Mouse (Mus musculus): ENCODE measurements around the gene Tardbp. TPM values are rescaled to one million over a fixed set of nuclear protein-coding genes. Genes with fewer than 3 reads are reported as not detected.

The Tardbp gene
- polyA plus RNA-seq, 1 experiment, result 109 TPM

DNA sequence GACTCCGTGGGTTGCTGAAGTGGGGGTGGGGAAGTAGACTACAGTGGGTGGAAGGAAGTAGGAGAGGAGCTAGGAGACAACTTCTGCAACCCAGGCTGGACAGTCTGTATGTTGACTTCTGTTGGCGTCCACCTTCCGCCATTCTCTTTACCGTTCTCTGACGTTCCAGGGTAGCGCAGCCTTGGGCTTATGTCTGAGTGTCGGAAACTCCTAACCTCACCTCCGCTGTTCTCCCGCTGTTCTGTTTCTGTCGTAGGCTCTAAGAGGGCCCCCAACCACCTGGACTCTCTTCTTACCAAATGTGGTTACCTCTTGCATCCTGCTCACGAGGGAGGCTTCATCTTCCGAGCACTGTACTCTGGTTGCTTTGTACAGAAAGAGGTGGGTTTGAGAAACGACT is 31.0 kb upstream of the Tardbp start:
- TF ChIP-seq POLR2AphosphoS2 (IDR thresholded peaks at IDR 0.05; ENCODE audit: insufficient read length, low read depth) (no peak), REST (IDR thresholded peaks at IDR 0.05; ENCODE audit: insufficient read depth, insufficient read length) (no peak), SRF (IDR thresholded peaks at IDR 0.05; ENCODE audit: control insufficient read depth, insufficient read length, low read depth) (no peak), USF1 (IDR thresholded peaks at IDR 0.05; ENCODE audit: low read depth) (no peak), MAX (IDR thresholded peaks at IDR 0.05; ENCODE audit: low read depth) (no peak), POLR2A (IDR thresholded peaks at IDR 0.05; ENCODE audit: insufficient read length, low read depth) (no peak), MYOG (IDR thresholded peaks at IDR 0.05; ENCODE audit: control insufficient read depth in 1 of 3, insufficient read depth in 1 of 3, insufficient read length in 2 of 3, low read depth in 2 of 3) (no peak), CEBPB (IDR thresholded peaks at IDR 0.05; ENCODE audit: insufficient read depth, poor library complexity, severe bottlenecking) (no peak), TCF3 (IDR thresholded peaks at IDR 0.05; ENCODE audit: insufficient read length, low read depth) (no peak), E2F4 (IDR thresholded peaks at IDR 0.05; ENCODE audit: insufficient read depth) (no peak), TCF12 (IDR thresholded peaks at IDR 0.05; ENCODE audit: insufficient read depth, poor library complexity, severe bottlenecking) (no peak)
- H3K4me2 ChIP-seq (ENCODE audit: low read depth), result no peak overlapping the region
- H3K4me3 ChIP-seq, result no peak overlapping the region
- H3K36me3 ChIP-seq (ENCODE audit: control insufficient read depth, insufficient read depth), result no peaks in the 10 kb centered on the region
- H3K27me3 ChIP-seq (ENCODE audit: control insufficient read depth, insufficient read depth, insufficient read length), result peaks cover 38% of the 10 kb centered on the region
- H3K79me2 ChIP-seq (ENCODE audit: control insufficient read depth, insufficient read depth), result no peaks in the 10 kb centered on the region
- no peak overlapping the region for H3ac ChIP-seq (ENCODE audit: control insufficient read depth, insufficient read length)

DNA sequence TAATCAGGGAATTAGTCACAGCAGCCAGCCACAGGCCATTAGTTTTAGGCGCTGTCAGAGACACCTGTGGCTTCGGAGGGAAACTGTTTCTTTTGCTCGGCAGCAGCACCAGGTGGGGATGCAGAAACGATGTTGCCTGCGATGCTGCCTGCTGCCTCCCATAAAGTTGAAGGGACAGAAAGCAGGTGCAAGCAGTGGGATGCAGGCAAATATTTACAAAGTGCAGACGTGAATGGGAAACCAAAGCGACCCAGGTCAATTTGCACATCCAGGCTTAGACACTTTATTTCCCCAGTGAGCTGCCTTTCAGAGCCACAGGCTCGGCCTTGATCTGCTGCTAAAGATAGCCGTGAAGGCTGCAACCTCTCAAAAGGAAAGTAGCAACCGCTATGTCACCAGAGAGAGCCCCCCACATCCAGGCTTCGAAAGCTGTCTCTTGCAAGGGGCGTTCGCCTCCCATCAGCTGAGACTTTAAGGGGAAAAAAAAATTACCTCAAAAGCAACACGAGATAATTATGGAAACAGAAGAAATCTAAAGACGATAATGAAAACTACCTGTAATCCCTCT is 30.0 kb upstream of the Tardbp start:
- Histone ChIP-seq H3ac (ENCODE audit: control insufficient read depth, insufficient read length) (no peak overlapping the region), H3K4me2 (ENCODE audit: low read depth) (no peak overlapping the region), H3K4me3 (no peak overlapping the region)

DNA sequence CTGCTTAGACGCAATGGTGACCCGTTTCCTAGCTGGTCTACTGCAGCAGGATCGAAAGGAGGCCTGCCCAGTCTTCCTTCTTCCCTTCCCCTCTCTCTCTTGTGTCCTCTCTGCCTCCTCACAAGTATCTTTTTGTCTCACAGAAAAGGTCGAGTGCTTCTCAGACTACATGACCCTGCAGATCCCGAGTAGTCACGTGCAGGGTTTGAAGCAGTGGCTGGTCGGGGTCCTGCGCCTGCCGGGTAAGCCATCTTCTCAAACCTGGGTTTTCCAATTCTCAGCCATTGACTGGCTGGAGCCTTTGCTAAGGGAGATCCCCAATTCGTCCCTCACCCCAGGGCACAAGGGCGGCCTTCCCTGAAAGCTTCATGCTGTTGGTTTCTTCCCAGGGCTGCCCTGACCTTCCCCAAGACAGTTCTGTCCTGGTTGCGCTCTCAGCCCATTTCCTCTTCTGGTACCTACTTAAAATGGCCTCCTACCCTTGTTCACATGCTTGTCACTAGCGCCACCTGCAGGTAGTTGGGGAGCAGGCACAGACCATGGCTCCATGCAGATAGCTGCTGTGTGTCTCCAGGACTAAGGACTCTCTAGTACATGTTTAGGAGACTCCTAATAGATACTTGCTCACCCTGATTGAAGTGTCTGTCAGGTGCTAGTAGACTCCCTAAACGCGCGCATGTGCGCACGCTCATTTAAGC is 28.0 kb upstream of the Tardbp start:
- no peaks in the 10 kb centered on the region for H3K36me3 ChIP-seq (ENCODE audit: control insufficient read depth, insufficient read depth)
- no peaks in the 10 kb centered on the region for H3K79me2 ChIP-seq (ENCODE audit: control insufficient read depth, insufficient read depth)
- no peak overlapping the region for H3ac ChIP-seq (ENCODE audit: control insufficient read depth, insufficient read length)
- H3K27me3 ChIP-seq (ENCODE audit: control insufficient read depth, insufficient read depth, insufficient read length), result peaks cover 23% of the 10 kb centered on the region
- H3K4me3 ChIP-seq, result no peak overlapping the region
- TF ChIP-seq CEBPB (IDR thresholded peaks at IDR 0.05; ENCODE audit: insufficient read depth, poor library complexity, severe bottlenecking) (no peak), TCF12 (IDR thresholded peaks at IDR 0.05; ENCODE audit: insufficient read depth, poor library complexity, severe bottlenecking) (no peak), USF1 (IDR thresholded peaks at IDR 0.05; ENCODE audit: low read depth) (no peak), E2F4 (IDR thresholded peaks at IDR 0.05; ENCODE audit: insufficient read depth) (no peak), MYOD1 (IDR thresholded peaks at IDR 0.05; ENCODE audit: control insufficient read depth in 1 of 3, insufficient read length in 2 of 3, low read depth in 2 of 3) (no peak), POLR2AphosphoS2 (IDR thresholded peaks at IDR 0.05; ENCODE audit: insufficient read length, low read depth) (no peak), TCF3 (IDR thresholded peaks at IDR 0.05; ENCODE audit: insufficient read length, low read depth) (no peak), MAX (IDR thresholded peaks at IDR 0.05; ENCODE audit: low read depth) (no peak), SRF (IDR thresholded peaks at IDR 0.05; ENCODE audit: control insufficient read depth, insufficient read length, low read depth) (no peak), MYOG (IDR thresholded peaks at IDR 0.05; ENCODE audit: control insufficient read depth in 1 of 3, insufficient read depth in 1 of 3, insufficient read length in 2 of 3, low read depth in 2 of 3) (no peak), REST (IDR thresholded peaks at IDR 0.05; ENCODE audit: insufficient read depth, insufficient read length) (no peak), POLR2A (IDR thresholded peaks at IDR 0.05; ENCODE audit: insufficient read length, low read depth) (no peak)
- no peak overlapping the region for H3K4me2 ChIP-seq (ENCODE audit: low read depth)

More for the DNA sequence above, 30.0 kb upstream of the Tardbp start:
- Histone ChIP-seq H3K27me3 (ENCODE audit: control insufficient read depth, insufficient read depth, insufficient read length) (peaks cover 33% of the 10 kb centered on the region), H3K36me3 (ENCODE audit: control insufficient read depth, insufficient read depth) (no peaks in the 10 kb centered on the region), H3K79me2 (ENCODE audit: control insufficient read depth, insufficient read depth) (no peaks in the 10 kb centered on the region)
- TF ChIP-seq TCF12 (IDR thresholded peaks at IDR 0.05; ENCODE audit: insufficient read depth, poor library complexity, severe bottlenecking) (no peak), E2F4 (IDR thresholded peaks at IDR 0.05; ENCODE audit: insufficient read depth) (no peak), POLR2AphosphoS2 (IDR thresholded peaks at IDR 0.05; ENCODE audit: insufficient read length, low read depth) (no peak), SRF (IDR thresholded peaks at IDR 0.05; ENCODE audit: control insufficient read depth, insufficient read length, low read depth) (no peak), MYOG (IDR thresholded peaks at IDR 0.05; ENCODE audit: control insufficient read depth in 1 of 3, insufficient read depth in 1 of 3, insufficient read length in 2 of 3, low read depth in 2 of 3) (no peak), REST (IDR thresholded peaks at IDR 0.05; ENCODE audit: insufficient read depth, insufficient read length) (no peak), TCF3 (IDR thresholded peaks at IDR 0.05; ENCODE audit: insufficient read length, low read depth) (no peak), USF1 (IDR thresholded peaks at IDR 0.05; ENCODE audit: low read depth) (no peak), MYOD1 (IDR thresholded peaks at IDR 0.05; ENCODE audit: control insufficient read depth in 1 of 3, insufficient read length in 2 of 3, low read depth in 2 of 3) (no peak)

DNA sequence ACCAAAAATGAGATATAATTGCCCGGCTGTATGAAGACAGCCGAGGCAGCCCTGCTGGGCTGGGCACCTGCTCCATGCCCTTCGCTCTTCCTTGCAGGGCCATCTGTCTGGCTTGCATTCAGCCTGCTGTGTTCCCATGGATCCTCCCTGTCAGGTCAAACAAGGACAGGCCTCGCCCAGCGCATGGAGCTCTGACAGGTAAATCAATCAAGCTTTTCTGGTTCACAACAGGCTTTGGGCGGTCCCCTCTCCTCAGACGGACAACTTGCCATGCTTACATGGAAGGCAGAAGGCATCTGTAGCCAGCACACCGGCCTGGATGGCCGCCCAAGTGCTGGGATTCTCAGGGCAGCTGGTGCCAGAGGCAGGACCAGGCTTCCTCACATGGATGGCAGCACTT is 24.2 kb upstream of the Tardbp start:
- no peak for TF ChIP-seq MYOD1 (IDR thresholded peaks at IDR 0.05; ENCODE audit: control insufficient read depth in 1 of 3, insufficient read length in 2 of 3, low read depth in 2 of 3)
- no peak for TF ChIP-seq REST (IDR thresholded peaks at IDR 0.05; ENCODE audit: insufficient read depth, insufficient read length)
- TF ChIP-seq SRF (IDR thresholded peaks at IDR 0.05; ENCODE audit: control insufficient read depth, insufficient read length, low read depth), result no peak
- no peak for TF ChIP-seq MYOG (IDR thresholded peaks at IDR 0.05; ENCODE audit: control insufficient read depth in 1 of 3, insufficient read depth in 1 of 3, insufficient read length in 2 of 3, low read depth in 2 of 3)
- no peak for TF ChIP-seq POLR2A (IDR thresholded peaks at IDR 0.05; ENCODE audit: insufficient read length, low read depth)
- TF ChIP-seq POLR2AphosphoS2 (IDR thresholded peaks at IDR 0.05; ENCODE audit: insufficient read length, low read depth), result no peak
- TF ChIP-seq CEBPB (IDR thresholded peaks at IDR 0.05; ENCODE audit: insufficient read depth, poor library complexity, severe bottlenecking), result no peak
- TF ChIP-seq MAX (IDR thresholded peaks at IDR 0.05; ENCODE audit: low read depth), result no peak
- TF ChIP-seq USF1 (IDR thresholded peaks at IDR 0.05; ENCODE audit: low read depth), result no peak
- TF ChIP-seq TCF12 (IDR thresholded peaks at IDR 0.05; ENCODE audit: insufficient read depth, poor library complexity, severe bottlenecking), result no peak
- no peak for TF ChIP-seq TCF3 (IDR thresholded peaks at IDR 0.05; ENCODE audit: insufficient read length, low read depth)
- no peak for TF ChIP-seq E2F4 (IDR thresholded peaks at IDR 0.05; ENCODE audit: insufficient read depth)
- no peak overlapping the region for H3ac ChIP-seq (ENCODE audit: control insufficient read depth, insufficient read length)

More for the DNA sequence above, 24.2 kb upstream of the Tardbp start:
- Histone ChIP-seq H3K79me2 (ENCODE audit: control insufficient read depth, insufficient read depth) (no peaks in the 10 kb centered on the region), H3K4me2 (ENCODE audit: low read depth) (no peak overlapping the region), H3K4me3 (no peak overlapping the region), H3K27me3 (ENCODE audit: control insufficient read depth, insufficient read depth, insufficient read length) (no peaks in the 10 kb centered on the region), H3K36me3 (ENCODE audit: control insufficient read depth, insufficient read depth) (no peaks in the 10 kb centered on the region)
